Mouse (Mus musculus) thymus, adult 2 months (tissue): ENCODE measurements at regions not wholly inside any gene's neighbourhood (a gene's known extent, or its start where the extent isn't known, plus 50 kb on each side); places are given as distances from the start of the nearest gene placed in this dataset.

ENCODE experiments used
- CTCF ChIP-seq: fragments of 200-500 bp; IDR thresholded peaks from 2 replicates; pipeline ENCODE4 v1.5.1; 2012; ENCODE audit warnings: mild to moderate bottlenecking, control low read depth, low read length, moderate library complexity, borderline replicate concordance; ENCODE audit not compliant: control insufficient read depth, poor library complexity, insufficient read depth; ENCODE audit errors: extremely low read depth
- POLR2A ChIP-seq: fragments of 200-500 bp; IDR thresholded peaks from 2 replicates; pipeline ENCODE4 v1.6.1; 2012; ENCODE audit warnings: mild to moderate bottlenecking, low read length, control low read depth, moderate library complexity; ENCODE audit not compliant: control insufficient read depth, poor library complexity, insufficient read depth; ENCODE audit errors: extremely low read depth

GRCm38 (mm10) chr7:135911376-135911775, 195.2 kb upstream of the Mki67 start:
- TF ChIP-seq CTCF (no peak), POLR2A (no peak)
